27 mouse cellular contexts compared by ENCODE assay signal in the genomic region with DNA sequence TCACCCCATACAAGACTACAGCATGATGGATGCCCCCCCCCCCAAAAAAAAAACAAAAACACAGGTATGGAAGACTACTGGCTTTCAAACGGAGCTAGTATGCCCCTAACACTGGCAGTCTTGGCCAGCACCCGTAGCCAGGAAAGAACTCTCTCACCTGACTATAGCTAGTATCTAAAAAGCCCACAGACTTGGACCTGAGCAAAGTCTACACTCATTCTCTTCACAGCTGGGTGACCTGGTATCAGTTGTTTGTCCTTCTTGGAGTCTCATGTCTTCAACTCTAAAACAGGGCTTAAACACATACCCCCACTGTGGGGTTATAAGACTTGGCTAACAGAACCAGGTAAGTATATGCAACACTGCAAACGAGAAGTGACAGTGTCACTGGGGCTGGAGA.
DNase-seq lines count a peak whose midpoint lies in the region; ATAC-seq lines count a peak whose summit lies in the region.
"Had no signal": no experiment of that assay in that cellular context is flagged by ENCODE, and none has a peak within 500 bp of the region (broad histone marks: within the 10 kb centered on the region; RNA-seq: fewer than 3 reads in every experiment).

No protein-coding gene starts in this region.

- H3K36me3 ChIP-seq in heart, embryonic 10.5 days = no peaks in the 10 kb centered on the region
- no peaks in the 10 kb centered on the region for H3K36me3 ChIP-seq in heart, embryonic 11.5 days (ENCODE audit: control insufficient read depth, insufficient read depth, low read length)
- H3K36me3 ChIP-seq: forebrain, embryonic 10.5 days; heart, embryonic 12.5 days; heart, embryonic 15.5 days; hindbrain, embryonic 10.5 days; hindbrain, embryonic 13.5 days had no signal

- peaks cover 11% of the 10 kb centered on the region for H3K27me3 ChIP-seq in heart, embryonic 10.5 days (ENCODE audit: insufficient read depth, poor library complexity, severe bottlenecking)
- peaks cover 7% of the 10 kb centered on the region; the same call in 1 of the 2 replicates for H3K27me3 ChIP-seq in heart, embryonic 11.5 days (ENCODE audit: control insufficient read depth, insufficient read depth, low read length)
- H3K27me3 ChIP-seq: heart, embryonic 15.5 days had no signal

- H3K9me3 ChIP-seq in heart, embryonic 10.5 days = no peaks in the 10 kb centered on the region
- H3K9me3 ChIP-seq in heart, embryonic 11.5 days (replicated peaks; ENCODE audit: control insufficient read depth, low read length) = no peaks in the 10 kb centered on the region
- H3K9me3 ChIP-seq: forebrain, embryonic 10.5 days; forebrain, embryonic 13.5 days; heart, embryonic 12.5 days; heart, embryonic 15.5 days; hindbrain, embryonic 10.5 days; hindbrain, embryonic 13.5 days had no signal

- 70% methylated on average over 3 of the region's 3 CpGs for WGBS in heart, embryonic 10.5 days
- WGBS in heart, embryonic 11.5 days (ENCODE audit: insufficient replicate concordance) = 69% methylated on average over 3 of the region's 3 CpGs

- H3K4me3 ChIP-seq in heart, embryonic 10.5 days = no peak overlapping the region
- H3K4me3 ChIP-seq in heart, embryonic 11.5 days (ENCODE audit: low read depth, low read length) = no peak overlapping the region
- H3K4me3 ChIP-seq: forebrain, embryonic 10.5 days; forebrain, embryonic 13.5 days; heart, adult 2 months; heart, embryonic 12.5 days; heart, embryonic 15.5 days; hindbrain, embryonic 10.5 days; hindbrain, embryonic 13.5 days had no signal

- no peak overlapping the region for H3K4me2 ChIP-seq in heart, embryonic 11.5 days
- H3K4me2 ChIP-seq: forebrain, embryonic 13.5 days; heart, embryonic 12.5 days; heart, embryonic 15.5 days; hindbrain, embryonic 13.5 days had no signal

- no peak for ATAC-seq in heart, embryonic 11.5 days (replicated peaks; ENCODE audit: insufficient number of reproducible peaks, low FRiP score, low TSS enrichment)
- ATAC-seq: activated CD4-positive, CD25-positive, alpha-beta regulatory T cell, adult 4 months; forebrain, embryonic 13.5 days; forebrain, embryonic 16.5 days had no signal

- DNase-seq in heart, embryonic 10.5 days (ENCODE audit: low spot score) = no peak
- DNase-seq in kidney, adult 9 months = peak; percentile 76
- no peak for DNase-seq in kidney, postnatal 25 days
- DNase-seq in kidney, postnatal 36 days = peak; percentile 46 to 70
- DNase-seq in kidney, postnatal 4 days = no peak
- no peak for DNase-seq in embryo, embryonic 10.5 days (ENCODE audit: low spot score)
- DNase-seq in right cerebral cortex, adult 2 months (ENCODE audit: low spot score in 2 of 2) = no peak
- DNase-seq: adrenal gland, adult 8-10 months; adrenal gland, postnatal 25 days; cerebellum, adult 11-12 months; cerebellum, adult 8-10 months; cerebellum, postnatal 10 days; cerebellum, postnatal 36 days; gastrocnemius, postnatal 10 days; gastrocnemius, postnatal 36 days; heart, adult 2 months; heart, postnatal 10 days; heart, postnatal 36 days had no signal

- H3K4me1 ChIP-seq in heart, embryonic 10.5 days = peaks cover 73% of the 10 kb centered on the region
- peaks cover 53% of the 10 kb centered on the region for H3K4me1 ChIP-seq in heart, embryonic 11.5 days (ENCODE audit: control insufficient read depth, insufficient read depth, low read length)

- no peak overlapping the region for H3K9ac ChIP-seq in heart, embryonic 11.5 days (ENCODE audit: low read depth, low read length)
- H3K9ac ChIP-seq: forebrain, embryonic 13.5 days; heart, embryonic 12.5 days; heart, embryonic 15.5 days; hindbrain, embryonic 13.5 days had no signal

- H3K27ac ChIP-seq in heart, embryonic 10.5 days = peak overlapping the region; percentile 74; the same call in 1 of the 2 replicates
- H3K27ac ChIP-seq in heart, embryonic 11.5 days (ENCODE audit: low read depth, low read length) = no peak overlapping the region
- H3K27ac ChIP-seq: forebrain, embryonic 10.5 days; forebrain, embryonic 13.5 days; heart, adult 2 months; heart, embryonic 15.5 days; hindbrain, embryonic 10.5 days; hindbrain, embryonic 13.5 days had no signal

Comparison
In these comparisons a context has a peak if more than half of its experiments do, and no peak if none do; other contexts are left out.
1. DNase-seq: peak in kidney, adult 9 months (single experiment) and kidney, postnatal 36 days (2 of 2); none in heart, embryonic 10.5 days (single experiment), kidney, postnatal 25 days (0 of 2), kidney, postnatal 4 days (0 of 2), embryo, embryonic 10.5 days (single experiment) and right cerebral cortex, adult 2 months (0 of 2).